Mouse (Mus musculus): ENCODE measurements around the gene Gm45140. TPM values are rescaled to one million over a fixed set of nuclear protein-coding genes. Genes with fewer than 3 reads are reported as not detected.

The Gm45140 gene
- total RNA-seq (2021): 1 to 10 TPM; 1.4 to 1.9 TPM

- intact Hi-C loops (cut with DNase I): no loop called here
- no peak for DNase-seq (ENCODE audit: low spot score in 2 of 2)
These were observed at the start of gene Gm45140 for GRCm38 (mm10) chr6:87835695-87836094. Gene Gm45140 (minus strand): TSS chr6:87835795.

- intact Hi-C loops (cut with DNase I): no loop called here
- DNase-seq (ENCODE audit: low spot score in 2 of 2): peak; percentile 82 to 96
These were observed 47.2 kb upstream of the Gm45140 start for GRCm38 (mm10) chr6:87882816-87883215.

- DNase-seq (ENCODE audit: low spot score in 2 of 2): no peak
- intact Hi-C loops (cut with DNase I): no loop called here
These were observed 46.6 kb upstream of the Gm45140 start for GRCm38 (mm10) chr6:87882221-87882620.

GRCm38 (mm10) chr6:87879628-87880027, 44.0 kb upstream of the Gm45140 start:
- DNase-seq (ENCODE audit: low spot score in 2 of 2): no peak
- intact Hi-C loops (cut with DNase I): no loop called here

- intact Hi-C loops (cut with DNase I): no loop called here
- DNase-seq (ENCODE audit: low spot score in 2 of 2): no peak
These were observed 43.4 kb upstream of the Gm45140 start for GRCm38 (mm10) chr6:87879010-87879409.

GRCm38 (mm10) chr6:87876068-87876643, 40.6 kb upstream of the Gm45140 start:
- DNase-seq (ENCODE audit: low spot score in 2 of 2): no peak

GRCm38 (mm10) chr6:87875562-87875961, 40.0 kb upstream of the Gm45140 start:
- intact Hi-C loops (cut with DNase I): no loop called here
- DNase-seq (ENCODE audit: low spot score in 2 of 2): no peak

More at GRCm38 (mm10) chr6:87876068-87876643, 40.6 kb upstream of the Gm45140 start:
- intact Hi-C loops (cut with DNase I): no loop called here

- intact Hi-C loops (cut with DNase I): no loop called here
- peak in 1 of 2 experiments; percentile 53 for DNase-seq (ENCODE audit: low spot score in 2 of 2)
These were observed 39.5 kb upstream of the Gm45140 start for GRCm38 (mm10) chr6:87875083-87875482.

GRCm38 (mm10) chr6:87873963-87874362, 38.4 kb upstream of the Gm45140 start:
- intact Hi-C loops (cut with DNase I): no loop called here

GRCm38 (mm10) chr6:87873104-87873503, 37.5 kb upstream of the Gm45140 start:
- intact Hi-C loops (cut with DNase I): no loop called here

More at GRCm38 (mm10) chr6:87873963-87874362, 38.4 kb upstream of the Gm45140 start:
- no peak for DNase-seq (ENCODE audit: low spot score in 2 of 2)

GRCm38 (mm10) chr6:87871240-87871639, 35.6 kb upstream of the Gm45140 start:
- no peak for DNase-seq (ENCODE audit: low spot score in 2 of 2)
- intact Hi-C loops (cut with DNase I): no loop called here

More at GRCm38 (mm10) chr6:87873104-87873503, 37.5 kb upstream of the Gm45140 start:
- no peak for DNase-seq (ENCODE audit: low spot score in 2 of 2)

GRCm38 (mm10) chr6:87870440-87870839, 34.8 kb upstream of the Gm45140 start:
- DNase-seq (ENCODE audit: low spot score in 2 of 2): no peak
- intact Hi-C loops (cut with DNase I): no loop called here

- DNase-seq (ENCODE audit: low spot score in 2 of 2): peak in 1 of 2 experiments; percentile 58
- intact Hi-C loops (cut with DNase I): no loop called here
These were observed 33.4 kb upstream of the Gm45140 start for GRCm38 (mm10) chr6:87868871-87869506.

GRCm38 (mm10) chr6:87867256-87867655, 31.7 kb upstream of the Gm45140 start:
- DNase-seq (ENCODE audit: low spot score in 2 of 2): peak in 1 of 2 experiments; percentile 35

GRCm38 (mm10) chr6:87866211-87866610, 30.6 kb upstream of the Gm45140 start:
- intact Hi-C loops (cut with DNase I): no loop called here
- DNase-seq (ENCODE audit: low spot score in 2 of 2): no peak

More at GRCm38 (mm10) chr6:87867256-87867655, 31.7 kb upstream of the Gm45140 start:
- intact Hi-C loops (cut with DNase I): no loop called here

GRCm38 (mm10) chr6:87857071-87857470, 21.5 kb upstream of the Gm45140 start:
- intact Hi-C loops (cut with DNase I): no loop called here
- DNase-seq (ENCODE audit: low spot score in 2 of 2): peak; percentile 25 to 83

GRCm38 (mm10) chr6:87853446-87853845, 17.9 kb upstream of the Gm45140 start:
- intact Hi-C loops (cut with DNase I): no loop called here
- DNase-seq (ENCODE audit: low spot score in 2 of 2): no peak

GRCm38 (mm10) chr6:87851871-87852270, 16.3 kb upstream of the Gm45140 start:
- intact Hi-C loops (cut with DNase I): loop anchor here (1.0 kb wide), 1 partner anchor 35 kb away; the partner anchor contains the start of gene Copg1
- DNase-seq (ENCODE audit: low spot score in 2 of 2): no peak

- peak; percentile 98 to 99 for DNase-seq (ENCODE audit: low spot score in 2 of 2)
- intact Hi-C loops (cut with DNase I): loop anchor here (1.0 kb wide), 1 partner anchor 36 kb away; the partner anchor contains the start of gene Copg1
These were observed 15.5 kb upstream of the Gm45140 start, which contains the start of gene Cnbp for GRCm38 (mm10) chr6:87850900-87851614. Gene Cnbp (minus strand): TSS chr6:87851106.

- peak in 1 of 2 experiments; percentile 18 for DNase-seq (ENCODE audit: low spot score in 2 of 2)
- intact Hi-C loops (cut with DNase I): no loop called here
These were observed 14.7 kb upstream of the Gm45140 start for GRCm38 (mm10) chr6:87850155-87850899.
